Mouse (Mus musculus) CD4-positive, CD25-positive, alpha-beta regulatory T cell, adult 4 months (primary cell): ENCODE results near the gene Slc1a4. TPM values are rescaled to one million over a fixed set of nuclear protein-coding genes. Genes with fewer than 3 reads are reported as not detected.

Experiments
- polyA plus RNA-seq, 2 experiments: library from polyadenylated mRNA; unstranded; fragments of 100-300 nt; shearing (Covaris generic); gene quantifications; one replicate each; pipeline ENCODE4 v1.2.1; 2017

Slc1a4 gene
- polyA plus RNA-seq, 2 experiments from 2014 or later = 0.13 to 0.70 TPM

Other genes with a start within 250 kb of the Slc1a4 start
- gene Actr2, start 219.8 kb downstream of the Slc1a4 start, polyA plus RNA-seq = 100 to 1,000 TPM; 437 to 601 TPM
- 100 to 1,000 TPM in 1 of 2 experiments, 10 to 100 TPM in 1; 70.6 to 103 TPM for gene Rab1a, start 131.3 kb downstream of the Slc1a4 start, polyA plus RNA-seq
- 10 to 100 TPM; 12.3 to 16.2 TPM for gene Cep68, start 83.3 kb downstream of the Slc1a4 start, polyA plus RNA-seq
- 10 to 100 TPM; 18.5 TPM for gene Sertad2, start 210.5 kb upstream of the Slc1a4 start, polyA plus RNA-seq